Mouse (Mus musculus) limb, embryonic 11.5 days (tissue): ENCODE results near the gene 1810009A15Rik. TPM values are rescaled to one million over a fixed set of nuclear protein-coding genes. Genes with fewer than 3 reads are reported as not detected.
A peak's percentile ranks its signal among the peaks of the same experiment; 100 is the strongest.
"Not testable (repeated sequence)": the region's sequence is repeated elsewhere in the genome, so short reads cannot be mapped to it uniquely, and the experiment has no call there.

ENCODE experiments used
- ATAC-seq: fragments of 200-750 bp; cut with Nextera tagmentation; 2 replicates; pipeline ENCODE4 v1.8.0; 2017; ENCODE audit warnings: low read depth; ENCODE audit not compliant: insufficient number of reproducible peaks, low FRiP score, low TSS enrichment
- DNase-seq: peaks from one replicate; pipeline ENCODE4 v3.0.0-alpha.2; 2015; ENCODE audit warnings: low spot score
- H3K27ac ChIP-seq: fragments of 300-500 bp; sonication (generic); replicated peaks from 2 replicates; pipeline ENCODE4 v1.5.1; 2014; ENCODE audit warnings: low read depth, mild to moderate bottlenecking, low read length
- H3K27me3 ChIP-seq: fragments of 300-500 bp; sonication (generic); 2 replicates; pipeline ENCODE4 v1.6.1; 2014; ENCODE audit warnings: mild to moderate bottlenecking, low read length, mixed read lengths; ENCODE audit not compliant: control insufficient read depth, insufficient read depth
- H3K36me3 ChIP-seq: fragments of 300-500 bp; sonication (generic); 2 replicates; pipeline ENCODE4 v1.6.1; 2014; ENCODE audit warnings: mild to moderate bottlenecking, low read length, moderate library complexity, mixed read lengths; ENCODE audit not compliant: control insufficient read depth, insufficient read depth
- H3K4me1 ChIP-seq: fragments of 300-500 bp; sonication (generic); 2 replicates; pipeline ENCODE4 v1.6.1; 2014; ENCODE audit warnings: low read length, mixed read lengths; ENCODE audit not compliant: control insufficient read depth, insufficient read depth
- H3K4me2 ChIP-seq: fragments of 300-500 bp; sonication (generic); 2 replicates; pipeline ENCODE4 v1.6.1; 2014; ENCODE audit warnings: low read depth, mild to moderate bottlenecking, moderate library complexity; ENCODE audit not compliant: severe bottlenecking
- H3K4me3 ChIP-seq: fragments of 300-500 bp; sonication (generic); 2 replicates; pipeline ENCODE4 v1.5.1; 2014; ENCODE audit warnings: low read depth, low read length
- H3K9ac ChIP-seq: fragments of 300-500 bp; sonication (generic); 2 replicates; pipeline ENCODE4 v1.6.1; 2014; ENCODE audit warnings: mild to moderate bottlenecking, low read length
- H3K9me3 ChIP-seq: fragments of 300-500 bp; sonication (generic); 2 replicates; pipeline ENCODE4 v1.6.1; 2016; ENCODE audit warnings: low read length; ENCODE audit not compliant: control insufficient read depth
- WGBS: fragments of 180-500 bp; shearing (Covaris S2); extraction: QIAGEN DNeasy Blood & Tissue Kit; methylation state at CpG from one replicate; pipeline ENCODE4 v1.1.7; 2014; 5-methylcytosine and 5-hydroxymethylcytosine counted together
- polyA plus RNA-seq: library from polyadenylated mRNA; unstranded; fragments of >200 nt; fragmentation: Nextera tagmentation; extraction: Ambion mirVana; gene quantifications from 2 replicates; pipeline ENCODE4 v1.2.1, GENCODE M21; 2014

1810009A15Rik gene
- polyA plus RNA-seq, 1 experiment from 2014 or later: 132 TPM

DNA sequence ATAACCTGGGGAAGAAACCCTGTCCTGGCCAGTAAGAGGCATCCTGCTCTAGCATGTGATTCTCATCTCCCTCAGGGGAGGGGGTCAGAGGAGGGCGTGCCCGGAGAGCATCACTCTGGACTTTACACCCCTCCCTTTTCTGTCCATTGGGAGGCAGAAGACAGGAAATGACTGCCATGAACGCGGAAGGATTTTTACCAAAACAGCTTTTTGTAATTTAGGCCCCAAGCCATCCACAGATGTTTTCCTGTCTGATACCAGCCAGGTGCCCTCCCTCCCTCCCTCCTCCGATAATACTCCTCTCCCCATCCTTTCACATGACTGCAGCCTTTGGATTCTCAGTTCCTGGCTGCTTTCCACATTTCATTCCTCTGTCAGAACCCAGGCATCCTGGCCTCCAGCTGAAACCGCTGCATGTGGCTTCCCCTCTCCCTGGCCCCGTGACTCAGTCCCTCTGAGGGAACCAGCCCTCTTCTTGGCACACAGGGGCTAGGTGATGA lies 38.2 kb upstream of the 1810009A15Rik start, which contains the start of gene Lrrn4cl:
Gene Lrrn4cl (plus strand): TSS at position 367 of the 500 bp plus-strand sequence.
- no peak within 1 kb of the TSS for H3K4me2 ChIP-seq
- H3K4me3 ChIP-seq: no peak within 1 kb of the TSS
- WGBS: 16% methylated on average over 7 of the region's 7 CpGs
- H3K9me3 ChIP-seq: no peaks in the 10 kb centered on the region
- H3K27me3 ChIP-seq: no peaks in the 10 kb centered on the region
- 0 out of 2 replicates have a peak, but pooled peaks cover 4% of the 10 kb centered on the region for H3K4me1 ChIP-seq
- no peak for ATAC-seq
- H3K9ac ChIP-seq: no peak within 1 kb of the TSS
- DNase-seq: no peak
- H3K36me3 ChIP-seq: peaks cover 13% of the 10 kb centered on the region
- H3K27ac ChIP-seq: no peak within 1 kb of the TSS

DNA sequence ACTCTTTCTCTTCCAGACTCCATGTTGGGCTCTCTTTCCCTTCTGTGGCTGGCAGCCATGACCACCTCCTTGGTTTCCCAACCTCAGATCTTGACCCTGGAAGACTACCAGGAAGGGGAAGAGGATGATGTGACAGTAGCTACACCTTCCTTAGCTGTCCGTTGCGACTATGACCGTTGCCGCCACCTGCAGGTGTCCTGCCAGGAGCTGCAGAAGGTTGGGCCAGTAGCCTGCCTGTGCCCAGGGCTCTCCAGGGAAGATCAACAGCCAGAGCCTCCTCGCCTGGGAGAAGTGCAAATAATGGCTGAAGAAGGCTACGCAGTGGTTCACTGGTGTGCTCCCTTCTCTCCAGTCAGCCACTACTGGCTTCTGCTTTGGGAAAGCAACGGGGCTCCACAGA lies 37.0 kb upstream of the 1810009A15Rik start:
- 0 out of 2 replicates have a peak, but pooled peaks cover 4% of the 10 kb centered on the region for H3K4me1 ChIP-seq
- no peaks in the 10 kb centered on the region for H3K27me3 ChIP-seq
- H3K4me2 ChIP-seq: no peak overlapping the region
- ATAC-seq (no peak), DNase-seq (no peak)
- H3K27ac ChIP-seq: no peak overlapping the region
- peaks cover 8% of the 10 kb centered on the region for H3K36me3 ChIP-seq
- WGBS: 52% methylated on average over 7 of the region's 7 CpGs
- no peak overlapping the region for H3K4me3 ChIP-seq
- H3K9ac ChIP-seq: no peak overlapping the region
- H3K9me3 ChIP-seq: no peaks in the 10 kb centered on the region

DNA sequence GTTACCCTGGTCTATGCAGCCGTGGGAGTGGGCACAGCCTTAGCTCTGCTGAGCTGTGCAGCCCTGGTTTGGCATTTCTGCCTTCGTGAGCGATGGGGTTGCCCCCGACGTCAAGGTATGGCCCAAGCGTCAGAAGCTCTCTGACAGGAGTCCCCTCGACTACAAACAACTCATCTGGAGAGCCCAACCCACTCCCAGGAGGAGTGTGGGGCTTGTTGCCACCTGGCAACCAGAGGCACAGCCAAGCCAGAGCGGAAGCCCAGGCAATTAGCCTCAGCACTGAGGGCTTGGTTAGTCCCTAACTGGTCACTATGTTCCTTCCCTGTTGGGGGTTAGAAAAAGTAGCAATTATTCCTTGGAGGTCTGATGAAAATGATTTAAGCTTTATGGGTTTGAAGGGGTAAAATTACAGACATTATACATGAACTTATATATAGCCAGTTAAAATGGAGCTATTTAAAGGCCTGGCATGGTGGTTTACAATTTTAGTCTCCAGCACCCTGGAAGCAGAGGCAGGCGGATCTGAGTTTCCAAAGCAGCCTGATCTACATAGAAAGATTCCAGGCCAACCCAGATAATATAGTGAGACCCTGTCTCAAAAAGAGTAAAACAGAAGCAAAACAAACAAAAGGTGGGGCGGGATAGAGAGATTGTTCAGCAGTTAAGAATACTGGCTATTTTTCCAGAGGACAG lies 36.3 kb upstream of the 1810009A15Rik start:
- Histone ChIP-seq H3K27me3 (no peaks in the 10 kb centered on the region), H3K27ac (no peak overlapping the region), H3K36me3 (peaks cover 6% of the 10 kb centered on the region), H3K4me3 (no peak overlapping the region), H3K4me2 (no peak overlapping the region), H3K4me1 (0 out of 2 replicates have a peak, but pooled peaks cover 4% of the 10 kb centered on the region), H3K9ac (no peak overlapping the region; the same call in 1 of the 2 replicates), H3K9me3 (no peaks in the 10 kb centered on the region)
- ATAC-seq: no peak
- WGBS: 54% methylated on average over 10 of the region's 10 CpGs
- DNase-seq: no peak

DNA sequence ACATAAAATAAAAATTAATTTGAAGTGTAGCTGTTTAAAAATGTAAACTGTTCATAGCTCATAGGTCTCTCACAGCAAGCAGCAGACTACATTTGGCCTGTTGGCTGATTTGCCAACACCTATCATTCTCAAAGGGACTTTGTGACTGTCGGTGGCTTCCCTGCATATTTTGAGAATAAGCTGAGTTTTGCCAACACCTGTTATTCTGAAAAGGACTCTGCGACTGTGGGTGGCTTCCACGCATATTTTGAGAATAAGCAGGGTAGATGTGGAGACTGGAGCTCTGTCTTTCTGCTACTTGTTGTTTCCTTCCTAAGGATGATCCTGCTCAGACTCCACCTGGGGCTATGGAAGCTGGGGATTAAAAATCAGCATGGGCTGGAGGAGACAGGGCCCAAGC lies 35.5 kb upstream of the 1810009A15Rik start:
- Histone ChIP-seq H3K27me3 (no peaks in the 10 kb centered on the region), H3K9me3 (no peaks in the 10 kb centered on the region), H3K4me2 (no peak overlapping the region), H3K9ac (no peak overlapping the region), H3K27ac (no peak overlapping the region), H3K36me3 (0 out of 2 replicates have a peak, but pooled peaks cover 2% of the 10 kb centered on the region), H3K4me3 (no peak overlapping the region), H3K4me1 (0 out of 2 replicates have a peak, but pooled peaks cover 4% of the 10 kb centered on the region)
- DNase-seq (no peak), ATAC-seq (no peak)
- 88% methylated on average over 3 of the region's 3 CpGs for WGBS

DNA sequence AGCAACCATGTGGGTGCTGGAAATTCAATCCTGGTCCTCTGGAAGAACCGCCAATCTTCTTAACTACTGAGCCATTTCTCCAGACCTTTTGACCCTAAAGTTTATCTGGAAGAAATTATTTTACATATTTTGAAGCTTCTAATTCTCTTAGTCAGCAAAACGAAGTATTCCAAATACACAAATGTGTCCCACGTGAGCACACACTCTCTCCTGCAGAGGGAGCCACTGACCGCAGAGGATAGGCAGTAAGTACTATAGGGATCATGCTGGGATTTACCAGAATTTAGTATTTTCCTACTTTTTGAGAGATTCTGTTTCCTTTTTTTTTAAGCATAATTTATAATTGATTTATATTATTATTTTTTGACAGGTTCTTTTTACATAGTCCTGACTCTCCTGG lies 31.0 kb upstream of the 1810009A15Rik start:
- no peaks in the 10 kb centered on the region for H3K27me3 ChIP-seq
- H3K4me1 ChIP-seq: no peaks in the 10 kb centered on the region
- peak; percentile 45 for DNase-seq
- H3K36me3 ChIP-seq: no peaks in the 10 kb centered on the region
- no peak overlapping the region for H3K4me2 ChIP-seq
- no peak overlapping the region for H3K4me3 ChIP-seq
- no peak overlapping the region for H3K27ac ChIP-seq
- H3K9me3 ChIP-seq: no peaks in the 10 kb centered on the region
- 39% methylated on average over 4 of the region's 4 CpGs for WGBS
- ATAC-seq: no peak
- no peak overlapping the region for H3K9ac ChIP-seq

DNA sequence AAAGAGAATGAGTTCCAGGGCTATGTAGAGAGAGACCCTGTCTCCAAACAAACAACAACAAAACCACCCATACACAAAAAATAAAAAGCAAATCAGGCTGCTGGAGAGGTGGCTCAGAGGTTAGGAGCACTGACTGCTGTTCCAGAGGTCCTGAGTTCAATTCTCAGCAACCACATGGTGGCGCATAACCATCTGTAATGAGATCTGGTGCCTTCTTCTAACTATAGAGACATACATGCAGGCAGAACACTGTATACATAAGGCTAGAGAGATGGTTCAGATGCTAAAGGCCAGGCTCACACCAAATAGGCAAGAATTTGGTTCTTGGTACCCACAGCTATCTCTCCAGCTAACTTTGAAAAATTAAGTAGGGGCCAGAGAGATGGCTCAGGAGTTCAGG lies 29.6 kb upstream of the 1810009A15Rik start:
- DNase-seq: no peak
- WGBS: 16% methylated on average over 1 of the region's 1 CpGs
- no peak for ATAC-seq

DNA sequence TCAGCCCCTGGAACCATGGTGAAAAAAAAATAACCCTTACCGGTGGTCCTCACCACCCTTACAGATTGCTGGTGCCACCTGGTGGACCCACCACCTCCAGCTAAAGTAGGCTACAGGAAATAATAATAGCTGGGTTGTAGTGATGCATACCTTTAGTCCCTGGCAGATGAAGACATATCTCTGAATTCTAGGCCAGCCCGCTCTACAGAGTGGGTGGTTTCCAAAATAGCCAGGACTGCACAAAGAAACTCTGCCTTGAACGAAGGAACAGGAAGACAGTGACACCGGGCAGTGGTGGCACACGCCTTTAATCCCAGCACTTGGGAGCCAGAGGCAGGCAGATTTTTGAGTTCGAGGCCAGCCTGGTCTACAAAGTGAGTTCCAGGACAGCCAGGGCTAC lies 24.4 kb upstream of the 1810009A15Rik start:
- Histone ChIP-seq H3K27me3 (no peaks in the 10 kb centered on the region), H3K9ac (no peak overlapping the region), H3K4me3 (no peak overlapping the region), H3K36me3 (no peaks in the 10 kb centered on the region), H3K27ac (no peak overlapping the region), H3K4me1 (no peaks in the 10 kb centered on the region), H3K9me3 (no peaks in the 10 kb centered on the region), H3K4me2 (no peak overlapping the region)
- no peak for ATAC-seq
- no peak for DNase-seq
- WGBS: 83% methylated on average over 6 of the region's 6 CpGs

More for the DNA sequence above, 29.6 kb upstream of the 1810009A15Rik start:
- Histone ChIP-seq H3K9ac (no peak overlapping the region), H3K4me1 (no peaks in the 10 kb centered on the region), H3K27ac (no peak overlapping the region), H3K4me2 (no peak overlapping the region), H3K36me3 (no peaks in the 10 kb centered on the region), H3K9me3 (no peaks in the 10 kb centered on the region), H3K27me3 (no peaks in the 10 kb centered on the region), H3K4me3 (no peak overlapping the region)

DNA sequence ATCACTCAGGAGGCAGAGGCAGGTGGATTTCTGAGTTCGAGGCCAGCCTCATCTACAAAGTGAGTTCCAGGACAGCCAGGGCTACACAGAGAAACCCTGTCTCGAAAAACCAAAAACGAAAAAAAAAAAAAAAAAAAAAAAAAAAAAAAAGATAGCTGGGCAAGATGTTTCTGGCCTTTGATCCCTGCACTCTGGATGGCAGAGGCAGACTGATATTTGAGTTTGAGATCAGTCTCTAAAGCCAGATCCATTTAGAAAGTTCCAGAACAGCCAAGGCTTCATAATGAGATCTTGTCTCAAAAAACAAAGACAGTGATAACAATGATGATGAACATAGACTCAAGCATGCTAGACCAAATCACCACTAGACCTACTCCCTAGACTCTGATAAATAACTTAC lies 18.3 kb upstream of the 1810009A15Rik start:
- H3K27me3 ChIP-seq, H3K36me3 ChIP-seq, H3K9me3 ChIP-seq, H3K4me3 ChIP-seq, H3K4me1 ChIP-seq, H3K9ac ChIP-seq, DNase-seq, ATAC-seq, H3K27ac ChIP-seq: not testable (repeated sequence)
- WGBS: 76% methylated on average over 3 of the region's 3 CpGs
- 0 out of 2 replicates have a peak overlapping the region, but pooled peaks have one; percentile 55 for H3K4me2 ChIP-seq
